Mouse (Mus musculus): Measurements from ENCODE around the gene Celf3. TPM values are rescaled to one million over a fixed set of nuclear protein-coding genes. Genes with fewer than 3 reads are reported as not detected.

Gene Celf3
- polyA plus RNA-seq, 1 experiment from 2014 or later = 350 TPM

Other genes starting within 250 kb of the Celf3 start
- not detected in 2 replicates for gene Gm4778, start 214.3 kb upstream of the Celf3 start, polyA plus RNA-seq (2015; fragmentation: Nextera tagmentation; extraction: Ambion mirVana)
- gene Them4, start 168.2 kb upstream of the Celf3 start, polyA plus RNA-seq (2015; fragmentation: Nextera tagmentation; extraction: Ambion mirVana) = 53.1 and 56.9 TPM in 2 replicates
- gene Them5, start 136.2 kb upstream of the Celf3 start, polyA plus RNA-seq (2015; fragmentation: Nextera tagmentation; extraction: Ambion mirVana) = not detected in 2 replicates
- gene C2cd4d, start 115.9 kb upstream of the Celf3 start, polyA plus RNA-seq (2015; fragmentation: Nextera tagmentation; extraction: Ambion mirVana) = 2.8 and 3.2 TPM in 2 replicates
- 0.23 and 0.39 TPM in 2 replicates for gene Rorc, start 105.5 kb upstream of the Celf3 start, polyA plus RNA-seq (2015; fragmentation: Nextera tagmentation; extraction: Ambion mirVana)
- 1.6 TPM in 2 replicates for gene Lingo4, start 79.8 kb upstream of the Celf3 start, polyA plus RNA-seq (2015; fragmentation: Nextera tagmentation; extraction: Ambion mirVana)
- 47.8 and 53.2 TPM in 2 replicates for gene Tdrkh, start 65.0 kb upstream of the Celf3 start, polyA plus RNA-seq (2015; fragmentation: Nextera tagmentation; extraction: Ambion mirVana)
- gene Mrpl9, start 35.0 kb upstream of the Celf3 start, polyA plus RNA-seq (2015; fragmentation: Nextera tagmentation; extraction: Ambion mirVana) = 56.7 and 57.8 TPM in 2 replicates
- 1.6 and 1.8 TPM in 2 replicates for gene Oaz3, start 34.4 kb upstream of the Celf3 start, polyA plus RNA-seq (2015; fragmentation: Nextera tagmentation; extraction: Ambion mirVana)
- gene Riiad1, start 2.0 kb downstream of the Celf3 start, polyA plus RNA-seq (2015; fragmentation: Nextera tagmentation; extraction: Ambion mirVana) = 20.1 and 21.3 TPM in 2 replicates
- gene Snx27, start 104.4 kb downstream of the Celf3 start, polyA plus RNA-seq (2015; fragmentation: Nextera tagmentation; extraction: Ambion mirVana) = 86.4 and 94.7 TPM in 2 replicates
- gene Gm10972, start 164.8 kb downstream of the Celf3 start, polyA plus RNA-seq (2015; fragmentation: Nextera tagmentation; extraction: Ambion mirVana) = not detected in 2 replicates
- 4.9 and 5.8 TPM in 2 replicates for gene Tuft1, start 180.6 kb downstream of the Celf3 start, polyA plus RNA-seq (2015; fragmentation: Nextera tagmentation; extraction: Ambion mirVana)
- 0.32 and 0.49 TPM in 2 replicates for gene Selenbp2, start 215.3 kb downstream of the Celf3 start, polyA plus RNA-seq (2015; fragmentation: Nextera tagmentation; extraction: Ambion mirVana)